Mouse (Mus musculus): ENCODE measurements around the gene Med20.

GRCm38 (mm10) chr17:47580962-47581361 is 30.4 kb upstream of the Med20 start:
- TF ChIP-seq GATA1 (IDR thresholded peaks at IDR 0.05; ENCODE audit: low read length) (no peak), TAL1 (IDR thresholded peaks at IDR 0.05; ENCODE audit: low read length) (no peak)
